Mouse (Mus musculus) stomach, postnatal 0 days (tissue): ENCODE measurements around the gene Sumo3. TPM values are rescaled to one million over a fixed set of nuclear protein-coding genes. Genes with fewer than 3 reads are reported as not detected.

Source experiments
- ATAC-seq: fragments of 200-750 bp; cut with Nextera tagmentation; 2 replicates; pipeline ENCODE4 v1.8.0; 2017; ENCODE audit not compliant: low FRiP score, low TSS enrichment
- DNase-seq: peaks from one replicate; pipeline ENCODE4 v3.0.0-alpha.2; 2016; ENCODE audit warnings: low spot score
- H3K27ac ChIP-seq: fragments of 300-500 bp; sonication (generic); replicated peaks from 2 replicates; pipeline ENCODE4 v1.5.1; 2014; ENCODE audit warnings: mild to moderate bottlenecking, control low read depth
- H3K27me3 ChIP-seq: fragments of 300-500 bp; sonication (generic); 2 replicates; pipeline ENCODE4 v1.6.1; 2014; ENCODE audit warnings: low read length; ENCODE audit not compliant: control insufficient read depth, insufficient read depth
- H3K36me3 ChIP-seq: fragments of 300-500 bp; sonication (generic); 2 replicates; pipeline ENCODE4 v1.6.1; 2014; ENCODE audit warnings: low read length, mixed read lengths; ENCODE audit not compliant: control insufficient read depth, insufficient read depth
- H3K4me1 ChIP-seq: fragments of 300-500 bp; sonication (generic); replicated peaks from 2 replicates; pipeline ENCODE4 v1.6.1; 2014; ENCODE audit warnings: antibody characterized with exemption; ENCODE audit not compliant: control insufficient read depth, insufficient read depth
- H3K4me2 ChIP-seq: fragments of 300-500 bp; sonication (generic); replicated peaks from 2 replicates; pipeline ENCODE4 v1.6.1; 2014; ENCODE audit warnings: low read depth, mild to moderate bottlenecking, control low read depth, moderate library complexity
- H3K4me3 ChIP-seq: fragments of 300-500 bp; sonication (generic); 2 replicates; pipeline ENCODE4 v1.5.1; 2014; ENCODE audit warnings: low read depth, low read length, control low read depth
- H3K9ac ChIP-seq: fragments of 300-500 bp; sonication (generic); 2 replicates; pipeline ENCODE4 v1.6.1; 2014; ENCODE audit warnings: mild to moderate bottlenecking, low read length, control low read depth, mixed read lengths
- H3K9me3 ChIP-seq: fragments of 300-500 bp; sonication (generic); 2 replicates; pipeline ENCODE4 v1.6.1; 2016; ENCODE audit warnings: low read length; ENCODE audit not compliant: control insufficient read depth
- CTCF ChIP-seq: IDR thresholded peaks from 2 replicates; pipeline ENCODE4 v1.5.1; 2016; ENCODE audit warnings: antibody characterized with exemption, low read depth, mild to moderate bottlenecking, moderate library complexity
- EP300 ChIP-seq: optimal IDR thresholded peaks from 2 replicates; pipeline ENCODE3; 2016; ENCODE audit warnings: antibody characterized with exemption
- WGBS: fragments of 180-500 bp; shearing (Covaris S2); extraction: QIAGEN DNeasy Blood & Tissue Kit; methylation state at CpG from one replicate; pipeline ENCODE4 v1.1.7; 2014; 5-methylcytosine and 5-hydroxymethylcytosine counted together
- polyA plus RNA-seq: library from polyadenylated mRNA; unstranded; fragments of >200 nt; fragmentation: Nextera tagmentation; extraction: Ambion mirVana; gene quantifications from 2 replicates; pipeline ENCODE4 v1.2.1, GENCODE M21; 2015

Sumo3 gene
- polyA plus RNA-seq, 1 experiment from 2014 or later = 232 TPM

- DNase-seq = no peak
These were observed 19.3 kb upstream of the Sumo3 start for GRCm38 (mm10) chr10:77586637-77587036.

GRCm38 (mm10) chr10:77587091-77587775 is 18.7 kb upstream of the Sumo3 start:
- peaks cover 13% of the 10 kb centered on the region for H3K36me3 ChIP-seq
- H3K4me1 ChIP-seq = peaks cover 8% of the 10 kb centered on the region; the same call in 1 of the 2 replicates
- H3K27ac ChIP-seq = no peak overlapping the region
- WGBS = 60% methylated on average over 6 of the region's 6 CpGs
- H3K4me2 ChIP-seq = no peak overlapping the region
- ATAC-seq (no peak), DNase-seq (no peak)
- no peaks in the 10 kb centered on the region for H3K9me3 ChIP-seq
- no peak overlapping the region for H3K4me3 ChIP-seq
- no peaks in the 10 kb centered on the region for H3K27me3 ChIP-seq
- H3K9ac ChIP-seq = no peak overlapping the region
- TF ChIP-seq EP300 = no peak
- TF ChIP-seq CTCF = no peak

More at GRCm38 (mm10) chr10:77586637-77587036, 19.3 kb upstream of the Sumo3 start:
- H3K4me1 ChIP-seq = peaks cover 8% of the 10 kb centered on the region; the same call in 1 of the 2 replicates
- peaks cover 13% of the 10 kb centered on the region for H3K36me3 ChIP-seq
- H3K9me3 ChIP-seq = no peaks in the 10 kb centered on the region
- H3K27me3 ChIP-seq = no peaks in the 10 kb centered on the region
- no peak overlapping the region for H3K4me3 ChIP-seq
- H3K27ac ChIP-seq = no peak overlapping the region
- ATAC-seq = no peak
- WGBS = 82% methylated on average over 3 of the region's 3 CpGs
- no peak overlapping the region for H3K9ac ChIP-seq
- no peak for TF ChIP-seq CTCF
- TF ChIP-seq EP300 = no peak
- 0 out of 2 replicates have a peak overlapping the region, but pooled peaks have one; percentile 8 for H3K4me2 ChIP-seq

GRCm38 (mm10) chr10:77588036-77588435 is 17.9 kb upstream of the Sumo3 start:
- H3K36me3 ChIP-seq = peaks cover 17% of the 10 kb centered on the region
- WGBS = 78% methylated on average over 2 of the region's 2 CpGs
- no peak overlapping the region for H3K4me2 ChIP-seq
- no peak overlapping the region for H3K4me3 ChIP-seq
- peak overlapping the region; percentile 30; the same call in 1 of the 2 replicates for H3K27ac ChIP-seq
- TF ChIP-seq CTCF = no peak
- no peak for TF ChIP-seq EP300
- DNase-seq (no peak), ATAC-seq (no peak)
- H3K9me3 ChIP-seq = no peaks in the 10 kb centered on the region
- H3K4me1 ChIP-seq = 0 out of 2 replicates have a peak, but pooled peaks cover 4% of the 10 kb centered on the region
- H3K9ac ChIP-seq = no peak overlapping the region
- no peaks in the 10 kb centered on the region for H3K27me3 ChIP-seq

GRCm38 (mm10) chr10:77589117-77589516 is 16.8 kb upstream of the Sumo3 start:
- Histone ChIP-seq H3K27ac (peak overlapping the region; percentile 30; the same call in 1 of the 2 replicates), H3K27me3 (no peaks in the 10 kb centered on the region), H3K4me3 (no peak overlapping the region), H3K9ac (no peak overlapping the region), H3K4me1 (no peaks in the 10 kb centered on the region), H3K9me3 (no peaks in the 10 kb centered on the region), H3K4me2 (no peak overlapping the region), H3K36me3 (peaks cover 27% of the 10 kb centered on the region)
- no peak for DNase-seq
- WGBS = 70% methylated on average over 7 of the region's 7 CpGs
- no peak for TF ChIP-seq EP300
- no peak for TF ChIP-seq CTCF
- ATAC-seq = no peak

- peak overlapping the region; percentile 69 for H3K27ac ChIP-seq
- no peak overlapping the region for H3K9ac ChIP-seq
- WGBS = 73% methylated on average over 8 of the region's 8 CpGs
- H3K27me3 ChIP-seq = no peaks in the 10 kb centered on the region
- TF ChIP-seq CTCF = no peak
- TF ChIP-seq EP300 = no peak
- no peak for DNase-seq
- H3K4me2 ChIP-seq = no peak overlapping the region
- peaks cover 30% of the 10 kb centered on the region for H3K36me3 ChIP-seq
- H3K9me3 ChIP-seq = no peaks in the 10 kb centered on the region
- no peaks in the 10 kb centered on the region for H3K4me1 ChIP-seq
- H3K4me3 ChIP-seq = no peak overlapping the region
- no peak for ATAC-seq
These were observed 16.1 kb upstream of the Sumo3 start for GRCm38 (mm10) chr10:77589749-77590148.

GRCm38 (mm10) chr10:77590812-77591211 is 15.1 kb upstream of the Sumo3 start:
- WGBS = 37% methylated on average over 6 of the region's 6 CpGs
- TF ChIP-seq CTCF (peak; percentile 92), EP300 (no peak)
- no peak overlapping the region for H3K4me2 ChIP-seq
- peaks cover 37% of the 10 kb centered on the region for H3K36me3 ChIP-seq
- H3K9ac ChIP-seq = no peak overlapping the region
- DNase-seq = peak; percentile 90
- no peaks in the 10 kb centered on the region for H3K9me3 ChIP-seq
- peak; percentile 94 for ATAC-seq
- no peak overlapping the region for H3K4me3 ChIP-seq
- no peaks in the 10 kb centered on the region for H3K4me1 ChIP-seq
- no peaks in the 10 kb centered on the region for H3K27me3 ChIP-seq
- peak overlapping the region; percentile 69; the same call in 1 of the 2 replicates for H3K27ac ChIP-seq
